Mouse (Mus musculus) liver, embryonic 16.5 days (tissue): ENCODE results near the gene Gm9970. TPM values are rescaled to one million over a fixed set of nuclear protein-coding genes. Genes with fewer than 3 reads are reported as not detected.
A peak's percentile ranks its signal among the peaks of the same experiment; 100 is the strongest.
"Not testable (repeated sequence)": the region's sequence is repeated elsewhere in the genome, so short reads cannot be mapped to it uniquely, and the experiment has no call there.

ENCODE experiments used
- ATAC-seq: fragments of 200-750 bp; cut with Nextera tagmentation; 2 replicates; pipeline ENCODE4 v1.8.0; 2017; ENCODE audit warnings: low read depth, mild to moderate bottlenecking, moderate number of reproducible peaks, moderate library complexity
- H3K27ac ChIP-seq: fragments of 300-500 bp; sonication (generic); 2 replicates; pipeline ENCODE4 v1.5.1; 2014; ENCODE audit warnings: mild to moderate bottlenecking, low read length
- H3K27me3 ChIP-seq: fragments of 300-500 bp; sonication (generic); 2 replicates; pipeline ENCODE4 v1.6.1; 2014; ENCODE audit warnings: low read depth, low read length, mixed read lengths; ENCODE audit not compliant: control insufficient read depth, insufficient read depth
- H3K36me3 ChIP-seq: fragments of 300-500 bp; sonication (generic); 2 replicates; pipeline ENCODE4 v1.6.1; 2014; ENCODE audit warnings: mild to moderate bottlenecking; ENCODE audit not compliant: control insufficient read depth, insufficient read depth
- H3K4me1 ChIP-seq: fragments of 300-500 bp; sonication (generic); 2 replicates; pipeline ENCODE4 v1.6.1; 2014; ENCODE audit warnings: low read depth, low read length, mixed read lengths; ENCODE audit not compliant: control insufficient read depth
- H3K4me2 ChIP-seq: fragments of 300-500 bp; sonication (generic); 2 replicates; pipeline ENCODE4 v1.6.1; 2014; ENCODE audit warnings: low read depth, low read length, mixed read lengths
- H3K4me3 ChIP-seq: fragments of 300-500 bp; sonication (generic); 2 replicates; pipeline ENCODE4 v1.5.1; 2014; ENCODE audit warnings: low read depth, mild to moderate bottlenecking, low read length
- H3K9ac ChIP-seq: fragments of 300-500 bp; sonication (generic); 2 replicates; pipeline ENCODE4 v1.6.1; 2014; ENCODE audit warnings: low read depth, low read length
- H3K9me3 ChIP-seq: fragments of 300-500 bp; sonication (generic); replicated peaks from 2 replicates; pipeline ENCODE4 v1.6.1; 2016; ENCODE audit warnings: low read length; ENCODE audit not compliant: control insufficient read depth
- WGBS: fragments of 180-500 bp; shearing (Covaris S2); extraction: QIAGEN DNeasy Blood & Tissue Kit; methylation state at CpG from one replicate; pipeline ENCODE4 v1.1.7; 2014; ENCODE audit not compliant: insufficient replicate concordance; 5-methylcytosine and 5-hydroxymethylcytosine counted together
- polyA plus RNA-seq: library from polyadenylated mRNA; unstranded; fragments of >200 nt; fragmentation: Nextera tagmentation; extraction: Ambion mirVana; gene quantifications from 2 replicates; pipeline ENCODE4 v1.2.1, GENCODE M21; 2015

Gene Gm9970
- polyA plus RNA-seq, 1 experiment from 2014 or later = not detected

- Histone ChIP-seq H3K27ac (peak overlapping the region; percentile 94), H3K4me1 (peaks cover 31% of the 10 kb centered on the region), H3K27me3 (no peaks in the 10 kb centered on the region), H3K9ac (peak overlapping the region; percentile 96), H3K4me2 (peak overlapping the region; percentile 91), H3K36me3 (no peaks in the 10 kb centered on the region; the same call in 1 of the 2 replicates), H3K4me3 (peak overlapping the region; percentile 100), H3K9me3 (no peaks in the 10 kb centered on the region)
- under 1% methylated on average over 11 of the region's 11 CpGs for WGBS
- no peak for ATAC-seq
Observed at GRCm38 (mm10) chr5:31219474-31219873, 21.6 kb downstream of the Gm9970 start.

- peaks cover 31% of the 10 kb centered on the region for H3K4me1 ChIP-seq
- H3K4me2 ChIP-seq = peak overlapping the region; percentile 91
- no peaks in the 10 kb centered on the region for H3K9me3 ChIP-seq
- no peaks in the 10 kb centered on the region for H3K27me3 ChIP-seq
- WGBS = 0% methylated on average over 2 of the region's 2 CpGs
- H3K36me3 ChIP-seq = no peaks in the 10 kb centered on the region; the same call in 1 of the 2 replicates
- H3K9ac ChIP-seq = peak overlapping the region; percentile 60
- H3K4me3 ChIP-seq = peak overlapping the region; percentile 100
- ATAC-seq = no peak
- H3K27ac ChIP-seq = peak overlapping the region; percentile 84
Observed at GRCm38 (mm10) chr5:31219070-31219469, 22.0 kb downstream of the Gm9970 start.

- no peaks in the 10 kb centered on the region; the same call in 1 of the 2 replicates for H3K36me3 ChIP-seq
- H3K9ac ChIP-seq = peak overlapping the region; percentile 39
- H3K4me1 ChIP-seq = peaks cover 31% of the 10 kb centered on the region
- H3K27me3 ChIP-seq = no peaks in the 10 kb centered on the region
- WGBS = 17% methylated on average over 7 of the region's 7 CpGs
- H3K27ac ChIP-seq = peak overlapping the region; percentile 84
- peak overlapping the region; percentile 100 for H3K4me3 ChIP-seq
- H3K9me3 ChIP-seq = no peaks in the 10 kb centered on the region
- peak overlapping the region; percentile 91 for H3K4me2 ChIP-seq
- ATAC-seq = peak; percentile 33
Observed at GRCm38 (mm10) chr5:31218294-31218693, 22.7 kb downstream of the Gm9970 start.

GRCm38 (mm10) chr5:31216554-31216953 is 24.5 kb downstream of the Gm9970 start:
- 72% methylated on average over 6 of the region's 6 CpGs for WGBS
- not testable (repeated sequence) for H3K36me3 ChIP-seq, H3K27me3 ChIP-seq, ATAC-seq, H3K9ac ChIP-seq, H3K4me2 ChIP-seq, H3K4me3 ChIP-seq, H3K27ac ChIP-seq, H3K9me3 ChIP-seq
- peaks cover 30% of the 10 kb centered on the region for H3K4me1 ChIP-seq

- H3K4me1 ChIP-seq = peaks cover 11% of the 10 kb centered on the region
- no peak overlapping the region for H3K4me3 ChIP-seq
- no peaks in the 10 kb centered on the region for H3K9me3 ChIP-seq
- H3K27me3 ChIP-seq = no peaks in the 10 kb centered on the region
- ATAC-seq = no peak
- H3K9ac ChIP-seq = no peak overlapping the region
- no peak overlapping the region for H3K27ac ChIP-seq
- peaks cover 50% of the 10 kb centered on the region for H3K36me3 ChIP-seq
- H3K4me2 ChIP-seq = no peak overlapping the region
- 85% methylated on average over 6 of the region's 6 CpGs for WGBS
Observed at GRCm38 (mm10) chr5:31204421-31204820, 36.6 kb downstream of the Gm9970 start.

DNA sequence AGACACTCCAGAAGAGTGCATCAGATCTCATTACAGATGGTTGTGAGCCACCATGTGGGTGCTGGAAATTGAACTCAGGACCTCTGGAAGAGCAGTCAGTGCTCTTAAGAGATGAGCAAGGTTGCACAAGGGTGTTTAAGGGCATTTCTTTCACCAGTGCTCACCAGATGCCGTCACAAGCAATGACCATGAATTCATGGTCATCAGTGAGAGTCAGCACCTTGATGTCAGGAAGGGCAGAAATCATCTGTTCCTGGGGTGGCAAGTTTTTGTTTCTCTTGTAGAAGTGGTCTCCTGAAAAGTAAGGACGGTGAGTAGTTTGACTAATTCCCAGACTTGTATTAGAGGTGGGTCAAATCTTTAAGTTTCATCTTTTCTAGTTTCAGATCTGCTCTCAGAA is 37.2 kb downstream of the Gm9970 start:
- WGBS = 89% methylated on average over 2 of the region's 2 CpGs
- H3K9me3 ChIP-seq = no peaks in the 10 kb centered on the region
- no peak for ATAC-seq
- H3K4me3 ChIP-seq = no peak overlapping the region
- H3K36me3 ChIP-seq = peaks cover 56% of the 10 kb centered on the region
- peaks cover 11% of the 10 kb centered on the region for H3K4me1 ChIP-seq
- no peaks in the 10 kb centered on the region for H3K27me3 ChIP-seq
- H3K9ac ChIP-seq = no peak overlapping the region
- H3K27ac ChIP-seq = no peak overlapping the region
- H3K4me2 ChIP-seq = no peak overlapping the region

- H3K36me3 ChIP-seq = peaks cover 63% of the 10 kb centered on the region
- no peaks in the 10 kb centered on the region for H3K27me3 ChIP-seq
- peaks cover 11% of the 10 kb centered on the region for H3K4me1 ChIP-seq
- no peaks in the 10 kb centered on the region for H3K9me3 ChIP-seq
- no peak overlapping the region; the same call in 1 of the 2 replicates for H3K9ac ChIP-seq
- WGBS = 81% methylated on average over 7 of the region's 7 CpGs
- H3K4me3 ChIP-seq = peak overlapping the region; percentile 85
- H3K27ac ChIP-seq = peak overlapping the region; percentile 79
- H3K4me2 ChIP-seq = peak overlapping the region; percentile 87
- no peak for ATAC-seq
Observed at GRCm38 (mm10) chr5:31202933-31203332, 38.1 kb downstream of the Gm9970 start.

GRCm38 (mm10) chr5:31201742-31202590 is 39.1 kb downstream of the Gm9970 start, which contains the start of gene Zfp513:
Gene Zfp513 (minus strand): TSS chr5:31202303.
- Histone ChIP-seq H3K27me3 (no peaks in the 10 kb centered on the region), H3K9me3 (no peaks in the 10 kb centered on the region), H3K9ac (peak within 1 kb of the TSS; percentile 83), H3K4me2 (peak within 1 kb of the TSS; percentile 87), H3K4me1 (peaks cover 11% of the 10 kb centered on the region), H3K4me3 (peak within 1 kb of the TSS; percentile 85), H3K27ac (peak within 1 kb of the TSS; percentile 84), H3K36me3 (peaks cover 63% of the 10 kb centered on the region)
- ATAC-seq = peak; percentile 99
- WGBS = 1% methylated on average over 53 of the region's 53 CpGs
